Mouse (Mus musculus): ENCODE data around the gene Mmp21. TPM values are rescaled to one million over a fixed set of nuclear protein-coding genes. Genes with fewer than 3 reads are reported as not detected.

The Mmp21 gene
- polyA plus RNA-seq, 1 experiment from 2014 or later: not detected

Other genes starting within 250 kb of the Mmp21 start
- not detected in 2 replicates for gene Tex36, start 77.9 kb downstream of the Mmp21 start, polyA plus RNA-seq (2015; fragmentation: Nextera tagmentation; extraction: Ambion mirVana)
- gene Edrf1, start 42.5 kb downstream of the Mmp21 start, polyA plus RNA-seq (2015; fragmentation: Nextera tagmentation; extraction: Ambion mirVana): 19.0 and 28.9 TPM in 2 replicates
- 190 and 212 TPM in 2 replicates for gene Bccip, start 29.3 kb upstream of the Mmp21 start, polyA plus RNA-seq (2015; fragmentation: Nextera tagmentation; extraction: Ambion mirVana)
- gene Uros, start 30.0 kb upstream of the Mmp21 start, polyA plus RNA-seq (2015; fragmentation: Nextera tagmentation; extraction: Ambion mirVana): 36.4 TPM in 2 replicates
- gene Fank1, start 96.8 kb upstream of the Mmp21 start, polyA plus RNA-seq (2015; fragmentation: Nextera tagmentation; extraction: Ambion mirVana): 0.20 and 1.2 TPM in 2 replicates
- 15.6 and 16.4 TPM in 2 replicates for gene Dhx32, start 102.7 kb upstream of the Mmp21 start, polyA plus RNA-seq (2015; fragmentation: Nextera tagmentation; extraction: Ambion mirVana)